Mouse (Mus musculus) urinary bladder, postnatal 25 days (tissue): Measurements from ENCODE around the gene Icos.

Experiments
- DNase-seq: peaks from one replicate; pipeline ENCODE4 v3.0.0; 2022; ENCODE audit warnings: low spot score

Icos gene

GRCm38 (mm10) chr1:61039310-61039709 is 61.6 kb downstream of the Icos start:
- no peak for DNase-seq

- no peak for DNase-seq
Observed at GRCm38 (mm10) chr1:61040401-61040800, 62.7 kb downstream of the Icos start.

- DNase-seq = no peak
Observed at GRCm38 (mm10) chr1:61042842-61043241, 65.1 kb downstream of the Icos start.

- no peak for DNase-seq
Observed at GRCm38 (mm10) chr1:61046055-61046705, 68.5 kb downstream of the Icos start.

- DNase-seq = no peak
Observed at GRCm38 (mm10) chr1:61047336-61047735, 69.6 kb downstream of the Icos start.
